Mouse (Mus musculus) NIH3T3 (cell line): ENCODE measurements around the gene Apba1.

ENCODE experiments used
- DNase-seq: peaks from one replicate; pipeline ENCODE4 v3.0.0-alpha.2; 2012; ENCODE audit warnings: low read depth

Gene Apba1

DNA sequence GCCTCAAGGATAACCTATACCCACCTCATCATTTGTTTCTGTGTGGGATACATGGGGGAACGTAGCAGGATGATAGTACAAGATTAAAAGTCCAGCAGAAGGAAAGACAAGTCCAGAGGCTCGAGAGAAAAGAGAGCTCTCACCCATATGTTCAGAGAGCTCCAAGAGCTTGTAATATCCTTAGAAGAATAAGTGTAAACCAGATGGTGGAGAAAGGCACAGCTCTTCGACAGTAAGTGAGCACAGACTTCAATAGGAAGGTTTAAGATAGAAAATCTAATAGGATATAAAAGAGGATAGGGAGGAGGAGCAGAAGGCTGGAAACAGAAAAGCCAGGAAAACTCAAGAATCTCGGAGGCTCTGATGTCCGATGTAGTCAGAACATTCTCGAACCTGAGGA is 115.8 kb downstream of the Apba1 start:
- DNase-seq = no peak

DNA sequence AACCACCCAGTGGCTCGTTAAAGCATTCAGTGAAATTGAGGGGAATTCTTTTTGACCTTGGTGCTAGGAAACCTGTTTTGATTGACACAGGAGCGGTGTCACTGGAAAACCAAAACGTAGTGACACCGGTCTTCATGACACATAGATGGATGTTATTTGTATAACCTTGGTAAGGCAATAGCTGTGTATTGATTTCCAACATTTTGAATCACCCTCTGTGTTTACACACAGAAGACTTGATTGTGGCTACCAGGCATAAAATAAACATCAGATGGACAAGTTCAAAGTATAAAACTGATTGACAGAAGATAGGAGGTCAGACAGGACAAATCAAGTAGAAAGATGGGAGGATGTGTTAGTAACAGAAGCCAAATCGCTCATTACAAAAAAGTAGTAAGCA is 117.1 kb downstream of the Apba1 start:
- DNase-seq = no peak

DNA sequence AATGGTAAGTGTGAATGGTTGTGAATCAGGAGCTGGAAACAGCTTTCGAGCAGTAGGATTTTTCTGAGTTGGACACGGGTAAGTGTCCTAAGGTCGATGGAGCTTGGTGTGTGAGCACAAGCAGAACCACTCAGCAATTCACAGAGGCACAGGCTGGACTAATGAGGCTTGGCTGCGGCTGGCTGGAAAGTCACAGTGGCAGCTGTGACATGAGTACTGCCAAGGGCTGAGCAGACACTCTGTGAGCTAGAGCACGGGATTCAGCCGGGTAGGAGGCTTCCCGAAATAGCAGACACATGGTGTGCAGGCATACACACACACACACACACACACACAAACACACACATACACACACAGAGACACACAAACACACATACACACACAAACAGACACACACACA is 121.2 kb downstream of the Apba1 start:
- DNase-seq = no peak

DNA sequence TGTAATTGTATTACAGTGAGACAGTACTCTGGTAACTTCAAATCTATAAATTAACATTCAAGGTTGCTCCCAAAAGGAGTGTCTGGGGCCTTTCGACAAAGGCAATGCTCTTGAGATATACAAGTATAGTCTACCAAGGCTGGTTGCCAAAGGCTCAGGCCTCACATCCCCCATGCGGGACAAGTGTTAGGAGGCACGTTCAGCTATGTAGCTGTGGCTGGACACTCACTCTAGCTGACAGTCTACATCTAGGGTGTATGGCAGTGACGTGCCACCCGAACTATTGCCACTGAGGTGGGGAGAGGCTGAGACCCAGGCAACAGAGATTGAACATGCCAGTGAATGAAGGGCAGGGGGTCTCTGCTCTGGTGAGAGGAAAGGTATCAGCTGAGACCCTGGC is 127.5 kb downstream of the Apba1 start:
- DNase-seq = no peak

DNA sequence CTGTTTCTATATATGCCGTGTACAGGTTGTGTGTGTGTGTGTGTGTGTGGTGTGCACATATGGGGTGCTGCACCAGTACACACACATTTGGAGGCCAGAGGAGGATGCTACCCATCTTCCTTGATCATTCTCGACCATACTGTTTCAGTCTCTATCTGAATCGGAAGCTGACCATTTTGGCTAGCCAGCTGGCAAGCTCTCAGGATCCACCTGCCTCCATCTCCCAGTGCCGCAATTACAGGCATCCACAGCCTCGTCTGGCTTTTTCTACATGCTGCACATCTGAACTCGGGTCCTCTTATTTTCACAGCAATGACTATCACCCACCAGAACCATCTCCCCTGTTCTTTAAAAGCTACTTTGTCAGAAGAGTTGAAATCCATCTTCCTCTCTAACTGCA is 132.7 kb downstream of the Apba1 start:
- no peak for DNase-seq

DNA sequence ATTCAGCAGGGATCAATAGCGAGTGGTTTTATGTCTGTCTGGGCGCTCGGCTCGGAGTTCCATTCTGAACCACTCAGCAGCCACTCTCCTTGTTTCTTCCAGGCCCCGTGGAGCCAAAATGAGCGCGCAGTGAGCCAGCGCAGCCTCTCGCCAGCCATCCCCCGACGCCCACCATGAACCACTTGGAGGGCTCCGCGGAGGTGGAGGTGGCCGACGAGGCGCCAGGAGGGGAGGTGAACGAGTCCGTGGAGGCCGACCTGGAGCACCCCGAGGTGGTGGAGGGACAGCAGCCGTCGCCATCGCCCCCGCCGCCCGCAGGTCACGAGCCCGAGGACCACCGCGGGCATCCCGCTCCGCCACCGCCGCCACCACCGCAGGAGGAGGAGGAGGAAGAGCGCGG is 133.9 kb downstream of the Apba1 start:
- DNase-seq = no peak

DNA sequence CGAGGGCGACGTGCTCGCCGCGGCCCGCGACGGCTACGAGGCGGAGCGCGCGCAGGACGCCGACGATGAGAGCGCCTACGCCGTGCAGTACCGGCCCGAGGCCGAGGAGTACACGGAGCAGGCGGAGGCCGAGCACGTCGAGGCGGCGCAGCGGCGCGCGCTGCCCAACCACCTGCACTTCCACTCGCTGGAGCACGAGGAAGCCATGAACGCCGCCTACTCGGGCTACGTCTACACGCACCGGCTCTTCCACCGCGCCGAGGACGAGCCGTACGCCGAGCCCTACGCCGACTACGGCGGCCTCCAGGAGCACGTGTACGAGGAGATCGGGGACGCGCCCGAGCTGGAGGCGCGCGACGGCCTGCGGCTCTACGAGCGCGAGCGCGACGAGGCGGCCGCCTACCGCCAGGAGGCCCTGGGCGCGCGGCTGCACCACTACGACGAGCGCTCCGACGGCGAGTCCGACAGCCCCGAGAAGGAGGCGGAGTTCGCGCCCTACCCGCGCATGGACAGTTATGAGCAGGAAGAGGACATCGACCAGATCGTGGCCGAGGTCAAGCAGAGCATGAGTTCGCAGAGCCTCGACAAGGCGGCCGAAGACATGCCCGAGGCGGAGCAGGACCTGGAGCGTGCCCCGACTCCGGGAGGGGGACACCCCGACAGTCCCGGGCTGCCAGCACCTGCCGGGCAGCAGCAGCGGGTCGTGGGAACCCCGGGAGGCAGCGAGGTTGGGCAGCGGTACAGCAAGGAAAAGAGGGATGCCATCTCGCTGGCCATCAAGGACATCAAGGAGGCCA is 134.6 kb downstream of the Apba1 start:
- DNase-seq = no peak

DNA sequence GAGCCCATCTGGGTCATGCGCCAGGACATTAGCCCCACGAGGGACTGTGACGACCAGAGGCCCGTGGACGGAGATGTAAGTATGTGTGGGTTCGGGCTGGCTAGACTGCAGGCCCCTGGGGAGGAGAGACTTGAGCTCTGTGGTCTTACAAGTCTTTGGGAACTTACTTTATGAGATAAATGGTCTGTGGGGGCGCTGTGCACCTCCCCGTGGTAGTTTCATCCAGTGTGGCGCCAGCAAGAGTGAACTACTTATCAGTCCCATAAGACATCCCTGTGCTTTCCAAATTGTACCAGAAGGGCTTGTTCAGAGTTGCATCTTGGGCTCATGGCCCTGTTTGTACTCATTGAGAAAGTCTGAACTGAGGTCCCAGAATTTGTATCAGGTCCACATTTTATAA is 135.3 kb downstream of the Apba1 start:
- no peak for DNase-seq

DNA sequence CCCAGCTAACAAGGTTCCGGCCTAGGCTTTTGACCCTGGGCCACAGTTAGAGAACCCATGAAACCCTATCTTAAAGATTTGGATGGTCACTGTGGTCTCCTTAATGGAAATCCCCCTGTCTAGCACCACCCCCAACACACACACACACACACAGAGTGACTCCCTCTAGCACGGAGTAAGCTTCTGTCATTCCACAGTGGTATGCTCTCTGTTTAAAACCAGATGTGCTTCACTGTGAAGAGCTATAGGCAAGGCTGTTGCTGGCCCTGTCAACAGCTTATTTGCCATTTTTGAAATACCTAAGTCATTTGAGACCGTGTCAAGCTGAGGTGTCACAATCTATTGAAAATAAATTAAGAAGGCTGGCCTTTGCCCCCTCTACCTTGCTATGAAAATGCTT is 136.1 kb downstream of the Apba1 start:
- no peak for DNase-seq

DNA sequence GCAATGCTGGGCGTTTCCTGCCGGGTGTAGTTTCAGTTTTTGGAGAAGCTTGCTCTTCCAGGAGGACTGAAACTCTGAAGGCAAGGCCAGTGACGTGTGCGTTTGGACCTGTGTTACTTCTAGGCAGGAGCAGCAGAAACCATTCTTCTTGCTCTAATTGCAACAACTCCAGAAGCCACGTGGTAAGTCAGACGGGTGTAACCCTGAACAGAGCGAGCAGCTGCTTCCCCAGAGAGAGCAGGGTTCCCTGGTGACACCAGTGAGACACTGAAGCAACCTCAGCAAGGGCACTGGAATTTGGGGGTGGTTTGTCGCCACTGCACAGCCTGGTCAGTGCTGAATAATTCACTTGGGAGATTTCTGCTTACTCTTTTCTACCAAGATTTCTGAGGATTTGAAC is 138.2 kb downstream of the Apba1 start:
- DNase-seq = no peak

DNA sequence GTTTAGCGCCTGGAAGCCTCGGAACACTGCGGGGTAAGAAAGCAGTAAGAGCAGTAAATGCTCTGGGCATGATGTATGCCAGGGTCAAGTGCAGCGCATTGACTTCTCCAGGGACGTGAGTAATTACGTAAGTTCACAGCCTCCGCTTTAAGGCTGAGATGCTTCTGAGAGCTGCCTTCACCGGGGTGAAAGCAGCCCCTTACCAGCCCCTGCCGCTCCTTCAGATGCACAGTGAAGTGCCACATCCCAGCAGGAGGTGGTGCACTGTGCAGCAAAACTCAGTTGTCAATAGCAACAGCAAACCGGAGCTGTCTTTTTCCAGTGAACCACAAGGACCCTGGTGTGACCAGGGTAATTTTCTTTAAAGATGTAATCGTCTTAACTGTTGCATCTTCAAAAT is 139.8 kb downstream of the Apba1 start:
- DNase-seq = no peak

DNA sequence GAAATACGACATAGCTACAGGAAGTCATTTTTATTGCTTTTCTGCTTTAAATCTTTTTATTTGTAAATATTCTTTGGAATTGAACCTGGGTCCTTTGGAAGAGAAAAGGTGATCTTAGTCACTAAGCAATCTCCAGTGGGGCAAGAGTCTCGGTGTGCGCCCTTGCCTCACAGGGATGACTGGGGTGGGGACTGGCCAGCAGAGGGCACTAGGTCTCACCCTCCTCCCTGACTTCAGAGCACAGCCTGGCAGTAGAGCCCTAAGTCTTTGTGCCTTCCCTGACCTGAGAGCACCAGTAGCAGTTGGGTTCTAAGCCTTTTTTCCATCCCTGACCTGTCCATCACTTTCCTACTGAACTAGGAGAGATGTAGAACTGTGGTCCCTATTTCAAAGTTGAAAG is 142.5 kb downstream of the Apba1 start:
- peak; percentile 40 for DNase-seq

DNA sequence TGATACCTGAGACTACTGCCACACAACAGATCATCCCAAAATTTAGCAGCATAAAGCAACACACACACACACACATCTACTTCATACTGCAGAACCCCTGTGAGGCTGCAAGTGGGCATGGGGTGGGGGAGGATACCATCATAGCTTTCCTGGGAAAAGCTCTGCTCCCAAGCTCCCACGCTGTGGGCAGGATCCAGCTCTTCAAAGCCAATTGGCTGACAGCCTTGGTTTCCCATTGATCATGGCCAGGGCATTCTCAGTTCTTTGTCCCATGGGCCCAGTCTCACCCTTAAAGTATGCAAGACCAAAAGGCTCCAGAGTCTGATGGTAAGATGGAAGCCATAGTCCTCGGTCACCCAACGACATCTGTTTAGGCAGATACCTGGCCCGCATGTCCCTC is 143.1 kb downstream of the Apba1 start:
- no peak for DNase-seq

DNA sequence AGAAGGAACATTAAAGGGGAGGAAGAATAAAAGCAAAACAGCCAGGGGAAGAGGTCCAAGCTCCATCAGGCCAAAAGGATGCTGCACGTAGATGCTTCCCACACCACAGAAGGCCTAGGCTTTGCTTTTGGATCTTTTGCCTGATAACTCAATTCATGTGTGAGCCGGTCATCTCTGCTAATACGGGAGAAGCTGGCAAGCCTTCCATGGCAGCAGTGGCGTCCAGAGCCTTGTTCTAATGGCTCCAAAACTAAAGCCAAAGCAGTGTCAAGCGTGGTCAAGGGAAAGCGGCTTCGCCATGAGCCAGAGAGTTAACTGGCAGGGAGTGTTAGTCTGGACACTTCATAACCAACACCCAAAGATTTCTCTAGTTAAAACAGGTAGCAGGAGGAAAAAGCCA is 144.4 kb downstream of the Apba1 start:
- DNase-seq = no peak

DNA sequence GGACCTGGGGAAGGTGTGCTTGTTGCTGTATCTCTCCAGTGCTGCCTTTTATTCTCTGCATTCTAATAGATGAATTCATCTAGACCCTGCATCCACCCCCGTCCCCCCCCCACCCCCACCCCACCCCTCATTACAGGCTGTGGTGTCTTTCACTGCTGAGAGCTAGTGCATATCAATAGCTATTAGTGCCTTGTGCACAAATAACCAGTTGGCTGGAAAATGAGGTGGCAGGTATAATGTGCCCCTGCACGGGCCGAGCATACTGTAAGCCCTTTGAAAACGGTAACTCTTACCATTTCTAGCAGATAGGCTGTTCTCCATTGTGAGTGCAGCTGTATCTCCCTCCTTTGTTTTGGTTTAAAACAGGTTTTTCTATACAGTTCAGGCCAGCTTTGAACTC is 146.2 kb downstream of the Apba1 start:
- DNase-seq = no peak

DNA sequence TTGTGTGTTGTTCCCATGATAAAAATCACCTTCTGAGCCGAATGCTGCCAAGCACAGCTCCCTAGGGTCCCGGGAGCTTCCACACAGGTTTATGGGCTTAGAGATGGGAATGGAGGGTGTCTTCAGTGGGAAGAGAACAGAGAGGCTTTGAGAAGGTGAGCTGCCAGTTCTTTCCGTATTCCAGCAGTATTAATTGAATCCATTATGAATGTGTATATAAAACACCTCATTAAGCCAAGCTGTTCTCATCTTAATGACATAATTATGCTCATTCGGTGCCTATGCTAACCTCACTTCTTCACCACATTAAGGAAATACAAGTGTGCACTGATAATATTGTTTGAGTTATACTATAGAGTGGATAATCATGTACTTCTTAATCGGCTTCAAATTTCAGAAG is 147.1 kb downstream of the Apba1 start:
- DNase-seq = no peak

DNA sequence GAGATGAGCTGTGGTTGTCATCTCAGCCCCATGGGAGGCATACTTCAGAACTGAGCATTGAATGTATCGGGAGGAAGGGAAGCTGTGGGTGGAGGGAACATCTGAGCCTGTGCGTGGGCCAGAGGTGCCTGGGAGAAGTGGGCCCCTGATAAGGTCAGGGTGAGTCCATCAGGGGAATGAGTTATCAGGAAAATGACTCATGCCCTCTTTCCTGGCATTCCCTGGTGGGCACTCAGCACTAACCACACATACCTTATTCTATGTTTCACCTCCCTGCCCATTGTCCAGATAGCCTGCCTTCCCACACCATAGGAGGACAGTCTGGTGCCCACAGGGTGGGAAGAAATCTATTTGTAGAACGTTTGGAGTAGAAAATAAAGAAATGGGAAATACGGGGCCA is 151.7 kb downstream of the Apba1 start:
- no peak for DNase-seq

DNA sequence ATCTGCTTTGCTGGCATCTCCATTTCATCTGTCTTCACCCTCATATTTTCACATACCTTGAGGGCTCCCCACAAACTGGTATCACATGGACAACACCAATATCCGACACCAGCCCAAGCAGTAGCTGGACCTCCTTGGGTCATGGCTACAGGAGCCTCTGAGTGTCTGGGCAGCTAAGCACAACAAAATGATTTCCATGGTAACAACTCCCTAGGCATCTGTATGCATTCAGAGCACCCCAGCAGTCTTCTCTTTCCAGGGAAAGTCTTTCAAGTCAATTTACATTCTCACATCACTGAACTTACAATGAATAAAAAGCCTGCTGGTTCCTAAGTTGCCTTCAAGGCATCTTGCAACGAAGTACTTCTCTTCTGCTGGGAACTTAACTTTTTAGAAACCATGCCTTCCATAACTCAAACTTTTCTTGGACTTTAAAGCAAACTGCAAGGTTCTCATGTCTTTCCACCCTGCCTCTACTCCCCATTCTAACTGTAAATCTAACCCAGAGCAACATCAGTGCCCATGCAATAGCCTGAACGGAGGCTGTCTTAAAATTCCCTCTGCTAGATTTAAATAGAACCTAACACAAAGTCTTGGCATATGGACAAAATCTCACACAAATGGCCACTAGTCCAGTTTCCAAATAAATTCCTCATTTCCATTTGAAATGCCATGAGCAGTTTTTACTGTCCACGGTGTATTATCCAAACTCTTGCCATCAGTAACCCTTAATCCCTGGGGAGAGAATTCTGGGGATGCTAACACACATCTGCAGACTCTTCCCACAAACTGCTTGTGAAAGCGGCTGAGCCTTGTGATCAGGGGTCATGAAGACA is 160.9 kb downstream of the Apba1 start:
- no peak for DNase-seq

DNA sequence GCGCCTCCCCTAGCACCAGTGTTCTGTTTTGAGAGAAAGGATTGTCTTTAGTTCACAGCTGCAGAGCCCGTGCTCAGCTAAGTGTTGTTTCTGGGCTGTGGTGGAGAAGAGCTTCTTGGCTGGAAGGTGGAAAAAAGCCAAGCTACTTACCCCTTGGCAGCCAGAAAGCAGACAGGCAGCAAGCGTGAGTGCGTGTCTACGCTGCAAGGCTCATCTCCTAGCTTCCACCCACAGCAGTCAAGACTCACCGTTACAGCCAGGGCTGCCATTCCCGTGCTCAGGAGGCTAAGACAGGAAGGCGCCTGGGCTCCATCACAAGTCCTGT is 161.5 kb downstream of the Apba1 start:
- no peak for DNase-seq

DNA sequence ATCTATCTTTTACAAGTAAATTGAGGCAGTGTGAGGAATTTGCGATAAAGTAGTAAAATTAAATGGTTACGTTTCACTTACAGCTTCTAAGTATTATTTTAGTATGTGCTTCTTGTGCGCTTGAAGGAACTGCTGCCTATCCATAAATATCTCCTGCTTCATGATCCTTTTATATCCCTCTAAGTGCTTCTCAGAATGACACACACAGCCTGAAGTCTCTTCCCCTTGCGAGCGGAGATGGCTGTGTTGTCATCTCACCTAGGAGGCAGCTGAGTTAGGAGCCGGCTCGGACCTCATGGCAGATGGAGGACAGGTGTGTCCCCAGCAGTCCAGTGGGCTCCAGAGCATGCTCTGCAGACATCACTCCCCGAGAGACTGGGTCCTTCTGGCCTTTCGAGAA is 163.9 kb downstream of the Apba1 start:
- no peak for DNase-seq

DNA sequence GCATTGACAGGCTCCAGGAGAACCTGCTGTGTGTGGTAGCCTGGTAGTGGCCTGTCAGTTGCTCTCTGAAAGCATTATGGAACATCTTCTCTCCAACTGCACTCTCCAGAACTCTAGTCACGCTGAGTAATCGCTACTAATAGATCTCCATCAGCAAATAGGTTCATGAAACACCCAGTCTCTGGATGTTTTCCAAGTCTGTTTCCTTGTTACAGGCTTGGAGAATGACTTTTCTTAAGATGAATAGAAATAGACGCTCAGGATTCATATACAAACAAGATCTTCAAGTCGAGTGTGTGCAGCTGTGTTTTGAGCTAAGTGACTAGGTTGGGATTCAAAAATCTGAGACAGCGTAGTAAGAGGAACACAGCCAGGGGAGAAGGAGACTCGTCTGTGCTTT is 165.4 kb downstream of the Apba1 start:
- DNase-seq = no peak

DNA sequence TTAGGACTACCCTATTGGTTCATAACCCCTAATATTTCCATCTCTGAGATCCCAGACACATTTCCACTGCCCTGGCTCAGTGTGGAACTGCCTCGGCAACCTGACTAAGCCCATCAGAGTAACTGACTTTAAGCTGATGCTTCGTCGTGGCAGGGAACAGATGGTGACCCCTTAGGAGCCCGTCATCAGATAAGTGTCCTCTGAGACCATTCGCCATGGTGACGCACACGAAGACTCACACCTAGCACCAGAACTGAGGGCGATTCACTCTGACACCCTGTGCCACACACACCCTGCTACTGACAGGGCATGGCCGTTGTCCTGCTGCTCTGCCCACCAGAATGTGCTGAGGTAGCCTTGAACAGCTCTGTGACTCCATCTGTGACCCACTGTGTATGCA is 166.1 kb downstream of the Apba1 start:
- no peak for DNase-seq

DNA sequence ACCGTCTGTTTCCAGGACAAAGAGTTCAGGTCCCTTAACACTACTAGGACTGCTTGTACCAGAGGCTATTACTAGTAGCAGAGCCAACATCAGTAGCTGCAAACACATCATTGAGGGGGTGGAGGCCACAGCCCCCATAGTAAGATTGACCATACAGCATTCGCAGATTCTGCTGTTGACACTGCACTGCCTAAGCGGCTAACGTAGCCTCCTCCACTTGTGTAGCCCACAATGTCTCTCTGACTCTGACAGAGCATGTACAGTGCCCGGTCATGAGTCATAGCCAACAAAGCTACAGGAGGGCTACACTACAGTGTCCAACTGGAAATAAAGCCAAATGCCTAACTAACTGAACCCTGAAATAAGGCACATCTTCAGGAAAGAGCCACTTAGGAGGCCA is 166.9 kb downstream of the Apba1 start:
- no peak for DNase-seq

DNA sequence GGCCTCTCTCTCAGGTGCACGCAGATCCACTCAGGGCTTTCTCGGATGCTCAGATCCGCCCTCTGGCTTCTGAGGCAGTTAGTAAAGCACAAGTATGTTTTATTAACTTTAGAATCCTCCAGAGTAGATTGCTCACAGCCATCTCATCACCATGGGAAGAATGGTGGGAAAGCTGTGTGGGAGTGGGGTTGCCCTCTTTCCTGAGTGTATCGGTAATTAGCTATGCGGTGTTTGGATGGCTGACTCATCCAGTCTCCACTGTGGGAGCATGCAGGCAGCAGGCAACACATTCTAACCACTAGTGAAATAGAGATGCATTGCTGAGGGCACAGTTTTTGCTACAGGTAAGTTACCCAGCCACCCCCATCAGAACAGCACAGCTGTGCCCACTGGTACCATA is 172.1 kb downstream of the Apba1 start:
- no peak for DNase-seq
